Mouse (Mus musculus): ENCODE results near the gene Fbxo44. TPM values are rescaled to one million over a fixed set of nuclear protein-coding genes. Genes with fewer than 3 reads are reported as not detected.
"Not testable (repeated sequence)": the region's sequence is repeated elsewhere in the genome, so short reads cannot be mapped to it uniquely, and the experiment has no call there.

The Fbxo44 gene
- polyA plus RNA-seq, 1 experiment from 2014 or later = 27.0 TPM

GRCm38 (mm10) chr4:148181483-148181882 is 21.2 kb upstream of the Fbxo44 start:
- Histone ChIP-seq H3K9ac (no peak overlapping the region), H3K36me3 (no peaks in the 10 kb centered on the region), H3K4me3 (no peak overlapping the region), H3K4me1 (replicated peaks) (no peaks in the 10 kb centered on the region), H3K27me3 (peaks cover 44% of the 10 kb centered on the region), H3K4me2 (no peak overlapping the region), H3K27ac (no peak overlapping the region), H3K9me3 (replicated peaks) (no peaks in the 10 kb centered on the region)
- WGBS = 80% methylated on average over 12 of the region's 12 CpGs
- ATAC-seq (replicated peaks; ENCODE audit: insufficient number of reproducible peaks, insufficient read depth, low FRiP score, low read depth) = no peak

- Histone ChIP-seq H3K9ac (no peak overlapping the region), H3K4me1 (replicated peaks) (no peaks in the 10 kb centered on the region), H3K27ac (no peak overlapping the region), H3K4me3 (no peak overlapping the region), H3K9me3 (replicated peaks) (no peaks in the 10 kb centered on the region), H3K4me2 (no peak overlapping the region), H3K27me3 (peaks cover 79% of the 10 kb centered on the region), H3K36me3 (no peaks in the 10 kb centered on the region)
- no peak for ATAC-seq (replicated peaks; ENCODE audit: insufficient number of reproducible peaks, insufficient read depth, low FRiP score, low read depth)
Measured at GRCm38 (mm10) chr4:148177716-148178115, 17.4 kb upstream of the Fbxo44 start.

DNA sequence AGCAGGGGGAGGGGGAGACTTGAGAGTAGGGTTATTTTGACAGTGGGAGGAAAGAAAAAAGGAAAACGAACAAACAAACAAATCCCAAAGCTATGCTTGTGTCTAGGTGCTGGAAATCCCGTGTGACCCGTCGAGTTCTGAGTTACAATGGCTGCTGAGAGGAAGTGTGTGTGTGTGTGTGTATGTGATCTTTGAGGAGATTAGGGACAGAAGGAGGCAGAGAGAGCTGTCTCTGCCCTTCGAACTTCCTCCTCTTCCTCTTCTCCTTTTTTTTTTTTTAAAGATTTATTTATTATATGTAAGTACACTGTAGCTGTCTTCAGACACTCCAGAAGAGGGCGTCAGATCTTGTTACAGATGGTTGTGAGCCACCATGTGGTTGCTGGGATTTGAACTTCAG is 16.3 kb upstream of the Fbxo44 start:
- H3K9ac ChIP-seq; ATAC-seq (replicated peaks; ENCODE audit: insufficient number of reproducible peaks, insufficient read depth, low FRiP score, low read depth); H3K36me3 ChIP-seq; H3K4me3 ChIP-seq; H3K27ac ChIP-seq; H3K9me3 ChIP-seq (replicated peaks); H3K4me1 ChIP-seq (replicated peaks); H3K4me2 ChIP-seq: not testable (repeated sequence)
- peaks cover 80% of the 10 kb centered on the region for H3K27me3 ChIP-seq
- WGBS = 50% methylated on average over 5 of the region's 6 CpGs

GRCm38 (mm10) chr4:148174495-148174862 is 14.2 kb upstream of the Fbxo44 start:
- H3K9me3 ChIP-seq (replicated peaks) = no peaks in the 10 kb centered on the region
- H3K27ac ChIP-seq = no peak overlapping the region
- no peaks in the 10 kb centered on the region for H3K36me3 ChIP-seq
- WGBS = 13% methylated on average over 12 of the region's 12 CpGs
- H3K4me2 ChIP-seq = no peak overlapping the region
- H3K27me3 ChIP-seq = peaks cover 94% of the 10 kb centered on the region
- no peak overlapping the region for H3K4me3 ChIP-seq
- 0 out of 2 replicates have a peak, but pooled peaks cover 3% of the 10 kb centered on the region for H3K4me1 ChIP-seq (replicated peaks)
- ATAC-seq (replicated peaks; ENCODE audit: insufficient number of reproducible peaks, insufficient read depth, low FRiP score, low read depth) = no peak
- no peak overlapping the region for H3K9ac ChIP-seq

GRCm38 (mm10) chr4:148173811-148174494 is 13.7 kb upstream of the Fbxo44 start:
- WGBS = 3% methylated on average over 30 of the region's 30 CpGs
- Histone ChIP-seq H3K9me3 (replicated peaks) (no peaks in the 10 kb centered on the region), H3K36me3 (no peaks in the 10 kb centered on the region), H3K27me3 (peaks cover 93% of the 10 kb centered on the region), H3K27ac (no peak overlapping the region), H3K9ac (no peak overlapping the region), H3K4me1 (replicated peaks) (0 out of 2 replicates have a peak, but pooled peaks cover 4% of the 10 kb centered on the region), H3K4me3 (peak overlapping the region; percentile 1; the same call in 1 of the 2 replicates), H3K4me2 (no peak overlapping the region)
- ATAC-seq (replicated peaks; ENCODE audit: insufficient number of reproducible peaks, insufficient read depth, low FRiP score, low read depth) = no peak

DNA sequence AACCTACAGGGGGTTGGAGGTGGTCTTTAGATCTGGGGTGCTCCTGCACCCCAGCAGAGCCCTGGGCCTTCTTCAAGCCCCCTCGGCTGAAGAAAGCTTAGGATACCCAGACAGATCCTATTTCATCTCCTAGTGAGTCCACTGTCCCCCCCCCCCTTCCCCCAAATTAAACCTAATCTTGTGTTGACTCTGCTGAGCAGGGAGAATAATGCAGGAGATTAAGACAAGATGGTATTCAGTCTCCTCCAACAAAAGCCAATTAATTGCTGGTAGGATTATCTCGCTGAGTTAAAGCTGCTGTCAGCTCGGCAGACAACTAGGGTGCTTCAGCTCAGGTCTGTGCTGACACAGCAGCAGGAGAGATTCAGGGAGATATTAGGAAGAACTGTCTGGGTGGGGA is 11.0 kb upstream of the Fbxo44 start:
- H3K27ac ChIP-seq = no peak overlapping the region
- H3K4me2 ChIP-seq = no peak overlapping the region
- H3K9ac ChIP-seq = no peak overlapping the region
- no peak overlapping the region for H3K4me3 ChIP-seq
- 40% methylated on average over 3 of the region's 3 CpGs for WGBS
- no peaks in the 10 kb centered on the region for H3K36me3 ChIP-seq
- peaks cover 89% of the 10 kb centered on the region for H3K27me3 ChIP-seq
- peaks cover 11% of the 10 kb centered on the region for H3K4me1 ChIP-seq (replicated peaks)
- ATAC-seq (replicated peaks; ENCODE audit: insufficient number of reproducible peaks, insufficient read depth, low FRiP score, low read depth) = no peak
- H3K9me3 ChIP-seq (replicated peaks) = no peaks in the 10 kb centered on the region

DNA sequence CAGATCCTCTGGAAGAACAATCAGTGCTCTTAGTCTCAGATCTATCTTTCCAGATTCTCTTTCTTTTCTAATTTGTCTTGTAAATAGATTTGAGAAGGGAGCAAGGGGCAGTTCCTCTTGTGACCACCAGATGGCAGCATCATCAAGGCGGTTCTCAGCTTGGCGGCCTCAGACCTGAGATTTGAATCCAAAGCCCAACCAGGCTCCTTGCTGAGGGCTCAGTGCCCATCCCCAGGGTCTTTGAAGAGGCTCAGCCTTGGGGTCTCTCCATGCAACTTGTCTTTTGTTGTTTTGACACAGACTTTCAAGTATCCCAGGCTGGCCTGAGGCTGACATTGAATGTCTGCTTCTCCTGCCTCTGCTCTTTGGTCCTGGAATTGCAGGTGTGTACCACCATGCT is 10.6 kb upstream of the Fbxo44 start:
- Histone ChIP-seq H3K4me1 (replicated peaks) (peaks cover 12% of the 10 kb centered on the region), H3K27ac (no peak overlapping the region), H3K4me3 (no peak overlapping the region), H3K9me3 (replicated peaks) (no peaks in the 10 kb centered on the region), H3K4me2 (no peak overlapping the region), H3K36me3 (no peaks in the 10 kb centered on the region), H3K9ac (no peak overlapping the region), H3K27me3 (peaks cover 89% of the 10 kb centered on the region)
- ATAC-seq (replicated peaks; ENCODE audit: insufficient number of reproducible peaks, insufficient read depth, low FRiP score, low read depth) = no peak
- 2% methylated on average over 2 of the region's 2 CpGs for WGBS

DNA sequence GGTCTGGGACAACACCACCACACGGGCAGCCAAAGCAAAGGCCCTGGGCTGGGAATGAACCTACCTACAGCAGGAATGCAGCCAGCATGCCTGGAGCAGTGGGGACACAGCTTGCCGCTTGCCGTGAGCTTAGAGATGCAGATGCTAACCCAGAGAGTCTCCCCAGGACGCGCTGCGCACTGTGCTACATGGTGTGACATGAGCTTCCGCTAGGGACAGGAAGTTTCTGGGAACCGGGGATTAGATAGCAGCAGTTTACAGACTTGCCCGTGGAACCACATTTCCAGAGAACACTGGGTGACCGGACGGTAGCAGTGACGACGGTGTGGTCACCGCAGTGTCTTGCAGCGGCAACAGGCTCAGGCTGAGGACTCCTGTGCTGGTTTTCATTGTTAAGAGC is 9.3 kb upstream of the Fbxo44 start:
- ATAC-seq (replicated peaks; ENCODE audit: insufficient number of reproducible peaks, insufficient read depth, low FRiP score, low read depth) = no peak
- whole genome bisulfite sequencing = 14% methylated on average over 15 of the region's 15 CpGs

DNA sequence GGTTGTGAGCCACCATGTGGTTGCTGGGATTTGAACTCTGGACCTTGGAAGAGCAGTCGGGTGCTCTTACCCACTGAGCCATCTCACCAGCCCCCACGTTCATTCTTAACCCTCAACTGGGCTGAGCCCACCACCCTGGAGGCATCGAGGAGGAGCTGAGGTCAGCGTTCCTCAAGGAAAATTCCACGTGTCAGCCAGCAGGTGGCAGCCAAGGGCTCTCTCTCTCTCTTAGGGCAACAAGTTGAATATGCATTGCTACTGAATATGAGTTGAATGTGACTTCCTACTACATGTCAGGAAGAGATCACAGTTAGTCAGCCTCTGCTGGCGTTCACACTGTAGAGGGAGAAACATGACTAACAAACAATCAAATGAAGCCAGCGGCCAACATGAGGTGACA is 8.0 kb upstream of the Fbxo44 start:
- Histone ChIP-seq H3K4me2 (no peak overlapping the region), H3K4me3 (no peak overlapping the region), H3K4me1 (replicated peaks) (peaks cover 23% of the 10 kb centered on the region), H3K9ac (no peak overlapping the region), H3K9me3 (replicated peaks) (no peaks in the 10 kb centered on the region), H3K27me3 (peaks cover 88% of the 10 kb centered on the region), H3K27ac (no peak overlapping the region), H3K36me3 (no peaks in the 10 kb centered on the region)
- no peak for ATAC-seq (replicated peaks; ENCODE audit: insufficient number of reproducible peaks, insufficient read depth, low FRiP score, low read depth)
- 19% methylated on average over 7 of the region's 7 CpGs for WGBS

More for the DNA sequence above, 9.3 kb upstream of the Fbxo44 start:
- H3K4me3 ChIP-seq = no peak overlapping the region
- H3K9ac ChIP-seq = no peak overlapping the region
- H3K27ac ChIP-seq = no peak overlapping the region
- no peaks in the 10 kb centered on the region for H3K9me3 ChIP-seq (replicated peaks)
- H3K27me3 ChIP-seq = peaks cover 89% of the 10 kb centered on the region
- H3K4me2 ChIP-seq = 0 out of 2 replicates have a peak overlapping the region, but pooled peaks have one; percentile 15
- H3K36me3 ChIP-seq = no peaks in the 10 kb centered on the region
- H3K4me1 ChIP-seq (replicated peaks) = peaks cover 15% of the 10 kb centered on the region

- WGBS = 26% methylated on average over 4 of the region's 4 CpGs
- ATAC-seq (replicated peaks; ENCODE audit: insufficient number of reproducible peaks, insufficient read depth, low FRiP score, low read depth) = no peak
- H3K4me1 ChIP-seq (replicated peaks) = peaks cover 23% of the 10 kb centered on the region
- no peaks in the 10 kb centered on the region for H3K36me3 ChIP-seq
- 0 out of 2 replicates have a peak overlapping the region, but pooled peaks have one; percentile 6 for H3K4me3 ChIP-seq
- H3K9me3 ChIP-seq (replicated peaks) = no peaks in the 10 kb centered on the region
- H3K9ac ChIP-seq = no peak overlapping the region
- H3K27ac ChIP-seq = no peak overlapping the region
- H3K27me3 ChIP-seq = peaks cover 89% of the 10 kb centered on the region
- peak overlapping the region; percentile 33 for H3K4me2 ChIP-seq
Measured at GRCm38 (mm10) chr4:148166986-148167385, 6.7 kb upstream of the Fbxo44 start.

DNA sequence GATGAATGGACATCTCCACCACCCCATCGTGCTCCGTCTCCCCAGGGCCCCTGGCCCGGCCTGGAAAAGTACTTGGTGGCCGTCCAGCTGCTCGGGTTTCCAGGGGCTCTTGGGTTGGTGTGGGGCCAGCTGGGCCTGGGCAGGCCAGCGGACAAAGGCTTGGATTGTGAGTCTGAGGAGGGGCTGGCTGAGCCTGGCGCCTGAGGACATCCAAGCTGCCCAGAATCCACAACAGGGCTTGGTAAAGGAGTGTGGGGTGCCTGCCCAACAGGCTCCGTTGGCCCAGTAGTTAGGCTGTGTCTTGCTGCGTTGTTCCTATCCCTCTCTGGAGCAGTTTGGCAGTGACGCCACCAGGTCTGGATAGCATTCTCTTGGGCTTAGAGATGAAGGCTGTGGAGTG is 6.1 kb upstream of the Fbxo44 start:
- Histone ChIP-seq H3K4me2 (peak overlapping the region; percentile 33; the same call in 1 of the 2 replicates), H3K9ac (no peak overlapping the region), H3K4me3 (0 out of 2 replicates have a peak overlapping the region, but pooled peaks have one; percentile 6)

GRCm38 (mm10) chr4:148165551-148165950 is 5.3 kb upstream of the Fbxo44 start:
- ATAC-seq (replicated peaks; ENCODE audit: insufficient number of reproducible peaks, insufficient read depth, low FRiP score, low read depth) = no peak
- 12% methylated on average over 17 of the region's 17 CpGs for WGBS

More for the DNA sequence above, 6.1 kb upstream of the Fbxo44 start:
- ATAC-seq (replicated peaks; ENCODE audit: insufficient number of reproducible peaks, insufficient read depth, low FRiP score, low read depth) = no peak
- no peak overlapping the region for H3K27ac ChIP-seq
- H3K27me3 ChIP-seq = peaks cover 89% of the 10 kb centered on the region
- peaks cover 23% of the 10 kb centered on the region for H3K4me1 ChIP-seq (replicated peaks)
- no peaks in the 10 kb centered on the region for H3K9me3 ChIP-seq (replicated peaks)
- no peaks in the 10 kb centered on the region for H3K36me3 ChIP-seq
- WGBS = 5% methylated on average over 10 of the region's 10 CpGs

More at GRCm38 (mm10) chr4:148165551-148165950, 5.3 kb upstream of the Fbxo44 start:
- no peak overlapping the region for H3K9ac ChIP-seq
- H3K27me3 ChIP-seq = peaks cover 90% of the 10 kb centered on the region
- H3K4me1 ChIP-seq (replicated peaks) = peaks cover 27% of the 10 kb centered on the region
- H3K36me3 ChIP-seq = no peaks in the 10 kb centered on the region
- H3K27ac ChIP-seq = no peak overlapping the region
- H3K9me3 ChIP-seq (replicated peaks) = no peaks in the 10 kb centered on the region
- H3K4me3 ChIP-seq = no peak overlapping the region
- no peak overlapping the region for H3K4me2 ChIP-seq
